Mouse (Mus musculus) macrophage (primary cell): ENCODE results near the gene Tssk6. TPM values are rescaled to one million over a fixed set of nuclear protein-coding genes. Genes with fewer than 3 reads are reported as not detected.
A peak's percentile ranks its signal among the peaks of the same experiment; 100 is the strongest.

Experiments
- H3K27ac ChIP-seq: fragments of 350-480 bp; formaldehyde crosslinking; 2 replicates; pipeline ENCODE4 v1.9.0; 2021
- H3K36me3 ChIP-seq: fragments of 350-480 bp; formaldehyde crosslinking; 2 replicates; pipeline ENCODE4 v1.9.0; 2021; ENCODE audit errors: inconsistent target
- H3K4me3 ChIP-seq: fragments of 350-480 bp; formaldehyde crosslinking; 2 replicates; pipeline ENCODE4 v1.9.0; 2021; ENCODE audit errors: inconsistent target
- H3K79me2 ChIP-seq: fragments of 350-480 bp; formaldehyde crosslinking; 2 replicates; pipeline ENCODE4 v1.9.0; 2021; ENCODE audit errors: inconsistent target
- WGBS: methylation state at CpG from one replicate; pipeline ENCODE4 v1.1.7; 2026; ENCODE audit warnings: inconsistent platforms; ENCODE audit not compliant: missing documents; 5-methylcytosine and 5-hydroxymethylcytosine counted together
- polyA plus RNA-seq: library from polyadenylated mRNA; stranded (reverse); fragments of 250-400 nt; gene quantifications from 3 replicates; pipeline ENCODE4 v1.2.4, GENCODE M21; 2018; ENCODE audit warnings: inconsistent platforms
- total RNA-seq, 78 experiments: library from RNA; depleted of rRNA; stranded (reverse); fragments of 250-400 nt; gene quantifications; 1 replicate in 9 of 78; 2 replicates in 24 of 78; 3 replicates in 43 of 78; 4 replicates in 2 of 78; pipeline ENCODE4 v1.2.4; 2018; ENCODE audit warnings: inconsistent platforms in 56 of 78

Tssk6 gene
- total RNA-seq (2018; cell fraction: chromatin; rRNA removed): under 1 TPM in 5 of 26 experiments, not detected in 21; 0.55 to 0.86 (median 0.70) TPM
- total RNA-seq (2018; cell fraction: cytosol; rRNA removed): under 1 TPM in 24 of 26 experiments, not detected in 2; 0.09 to 0.80 (median 0.35) TPM
- total RNA-seq (2018; cell fraction: nucleus; rRNA removed): 1 to 10 TPM in 2 of 26 experiments, under 1 TPM in 9, not detected in 15; 0.39 to 1.2 (median 0.60) TPM
- polyA plus RNA-seq: 0.22 to 0.84 TPM in 2 of 3 replicates, not detected in the other

DNA sequence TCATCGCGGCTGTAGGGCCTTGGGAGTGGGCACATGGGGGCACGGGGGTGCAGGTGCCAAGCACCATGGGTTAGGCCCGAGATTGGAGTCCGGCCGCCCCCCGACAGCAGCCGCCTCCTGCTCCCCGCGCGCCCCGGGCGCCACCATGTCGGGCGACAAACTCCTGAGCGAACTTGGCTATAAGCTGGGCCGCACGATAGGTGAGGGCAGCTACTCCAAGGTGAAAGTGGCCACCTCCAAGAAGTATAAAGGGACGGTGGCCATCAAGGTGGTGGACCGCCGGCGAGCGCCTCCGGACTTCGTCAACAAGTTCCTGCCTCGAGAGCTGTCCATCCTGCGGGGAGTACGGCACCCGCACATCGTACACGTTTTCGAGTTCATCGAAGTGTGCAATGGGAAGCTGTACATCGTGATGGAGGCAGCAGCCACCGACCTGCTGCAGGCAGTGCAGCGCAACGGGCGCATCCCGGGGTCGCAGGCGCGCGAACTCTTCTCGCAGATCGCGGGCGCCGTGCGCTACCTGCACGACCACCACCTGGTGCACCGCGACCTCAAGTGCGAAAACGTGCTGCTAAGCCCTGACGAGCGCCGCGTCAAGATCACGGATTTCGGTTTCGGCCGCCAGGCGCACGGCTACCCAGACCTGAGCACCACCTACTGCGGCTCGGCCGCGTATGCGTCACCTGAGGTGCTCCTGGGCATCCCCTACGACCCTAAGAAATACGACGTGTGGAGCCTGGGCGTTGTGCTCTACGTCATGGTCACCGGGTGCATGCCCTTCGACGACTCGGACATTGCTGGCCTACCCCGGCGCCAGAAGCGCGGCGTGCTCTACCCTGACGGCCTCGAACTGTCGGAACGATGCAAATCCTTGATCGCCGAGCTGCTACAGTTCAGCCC is at the start of gene Tssk6, which contains the start of the genes Ndufa13 and Yjefn3:
TSS of gene Tssk6 (plus strand) at position 22 of the 900 bp plus-strand sequence.
TSS of gene Ndufa13 (minus strand) at position 396 of the 900 bp plus-strand sequence.
TSS of gene Yjefn3 (minus strand) at position 550 of the 900 bp plus-strand sequence.
- WGBS: 4% methylated on average over 76 of the region's 89 CpGs
- Histone ChIP-seq H3K4me3 (peak within 1 kb of the TSS; percentile 91), H3K27ac (peak within 1 kb of the TSS; percentile 79), H3K79me2 (peaks cover 40% of the 10 kb centered on the region), H3K36me3 (no peaks in the 10 kb centered on the region)

DNA sequence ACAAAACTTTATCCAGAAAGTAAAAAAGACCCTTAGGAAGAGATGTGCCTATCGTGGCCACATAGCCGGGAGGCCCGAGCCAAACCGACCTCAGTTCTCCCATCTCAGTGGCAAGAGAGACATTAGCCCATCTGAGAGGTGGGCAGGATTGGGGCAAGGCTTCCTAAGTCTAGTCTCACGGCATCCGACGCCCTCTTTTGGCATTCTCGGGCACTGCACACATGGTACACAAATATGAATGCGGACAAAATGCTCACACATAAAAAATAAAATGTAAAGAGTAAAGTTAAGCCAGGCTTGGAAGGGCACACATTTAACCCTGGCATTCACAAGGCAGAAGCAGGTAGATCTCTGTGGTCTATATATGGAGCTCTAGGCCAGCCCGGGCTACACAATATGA is 48.1 kb upstream of the Tssk6 start:
- Histone ChIP-seq H3K27ac (no peak overlapping the region), H3K36me3 (no peaks in the 10 kb centered on the region), H3K4me3 (no peak overlapping the region), H3K79me2 (no peaks in the 10 kb centered on the region)
- 91% methylated on average over 10 of the region's 10 CpGs for whole genome bisulfite sequencing

DNA sequence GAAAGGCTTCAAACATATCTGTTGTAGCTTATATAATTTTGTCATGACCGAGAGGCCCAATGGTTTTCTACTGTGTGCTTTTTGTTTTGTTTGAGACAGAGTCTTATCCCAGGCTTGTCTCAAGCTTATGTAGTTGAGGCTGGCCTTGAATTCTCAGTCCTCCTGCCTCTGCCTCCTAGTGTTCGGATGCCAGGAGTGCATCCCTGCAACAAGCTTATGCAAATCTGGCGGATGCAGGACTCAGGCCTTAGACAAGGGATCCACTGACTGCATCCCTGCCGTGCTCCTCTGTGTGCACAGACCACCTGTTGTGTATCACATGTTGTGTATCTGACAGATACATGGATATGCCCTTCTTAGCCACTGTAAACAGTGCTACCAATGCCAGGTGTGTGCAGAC is 41.2 kb upstream of the Tssk6 start:
- Histone ChIP-seq H3K4me3 (no peak overlapping the region), H3K36me3 (no peaks in the 10 kb centered on the region), H3K27ac (no peak overlapping the region), H3K79me2 (no peaks in the 10 kb centered on the region)
- WGBS: 82% methylated on average over 4 of the region's 4 CpGs

DNA sequence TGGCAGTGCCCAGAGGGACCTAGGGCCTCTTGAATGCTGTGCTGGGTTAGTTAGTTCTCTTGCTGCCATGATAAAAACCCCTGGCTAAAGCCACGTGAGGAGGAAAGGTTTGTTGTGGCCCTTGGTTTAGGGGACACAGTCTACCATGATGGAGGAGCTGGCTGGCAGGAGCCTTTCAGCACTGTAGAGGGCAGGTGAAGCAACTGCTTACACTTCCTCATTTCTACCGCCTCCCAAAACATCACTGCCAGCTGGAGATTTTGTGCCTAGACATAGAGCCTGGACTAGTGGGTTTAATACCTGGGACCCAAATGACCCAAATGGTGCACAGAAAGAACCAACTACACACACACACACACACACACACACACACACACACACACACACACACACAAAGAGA is 40.7 kb upstream of the Tssk6 start:
- Histone ChIP-seq H3K79me2 (no peaks in the 10 kb centered on the region), H3K27ac (no peak overlapping the region), H3K36me3 (no peaks in the 10 kb centered on the region), H3K4me3 (no peak overlapping the region)
- WGBS: 21% methylated on average over 2 of the region's 2 CpGs

DNA sequence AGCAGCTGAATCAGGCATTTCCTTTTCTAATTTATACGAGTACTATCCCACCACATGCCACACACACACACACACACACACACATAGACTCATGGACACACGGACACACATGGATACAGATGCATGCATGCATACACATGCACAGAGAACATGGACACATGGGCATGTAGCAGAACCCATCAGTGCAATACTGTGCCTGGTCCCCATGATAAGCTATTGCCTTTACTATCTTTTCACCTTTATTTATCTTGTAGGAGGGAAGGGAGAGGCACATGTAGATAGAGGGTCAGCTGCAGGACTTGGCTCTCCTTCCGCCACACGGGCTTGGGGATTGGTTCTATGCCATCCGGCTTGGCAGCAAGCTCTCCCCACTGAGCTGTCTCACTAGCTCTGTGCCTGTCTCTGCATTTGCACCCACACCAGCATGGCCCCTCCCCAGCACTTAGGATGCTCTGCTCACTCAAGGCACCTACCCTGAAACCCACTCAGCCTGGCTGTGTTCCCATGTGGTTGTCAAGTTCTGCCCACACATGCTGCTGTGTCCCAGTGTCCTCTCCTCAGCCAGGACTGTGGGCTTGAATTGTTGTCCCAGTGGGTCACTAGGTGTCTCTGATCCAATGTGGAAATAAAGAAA is 38.5 kb upstream of the Tssk6 start:
- 95% methylated on average over 5 of the region's 5 CpGs for WGBS

DNA sequence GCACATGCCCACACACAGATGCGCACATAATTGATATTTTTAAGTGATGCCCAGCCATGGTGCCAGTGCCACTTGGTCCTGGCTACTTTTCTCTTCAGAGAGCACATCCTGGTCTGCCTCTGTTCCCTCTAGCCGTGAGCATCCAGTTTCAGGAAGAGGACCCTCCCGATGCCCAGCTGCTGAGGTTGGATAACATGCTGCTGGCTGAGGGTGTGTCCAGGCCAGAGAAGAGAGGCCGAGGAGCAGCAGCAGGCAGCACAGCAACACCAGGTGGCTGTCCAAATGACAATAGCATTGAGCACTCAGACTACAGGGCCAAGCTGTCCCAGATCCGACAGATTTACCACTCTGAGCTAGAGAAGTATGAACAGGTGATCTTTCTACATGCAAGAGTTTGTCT is 37.8 kb upstream of the Tssk6 start:
- no peaks in the 10 kb centered on the region for H3K79me2 ChIP-seq
- 94% methylated on average over 5 of the region's 5 CpGs for WGBS
- no peaks in the 10 kb centered on the region for H3K36me3 ChIP-seq
- H3K4me3 ChIP-seq: no peak overlapping the region
- H3K27ac ChIP-seq: no peak overlapping the region

More for the DNA sequence above, 38.5 kb upstream of the Tssk6 start:
- no peaks in the 10 kb centered on the region for H3K36me3 ChIP-seq
- no peak overlapping the region for H3K27ac ChIP-seq
- H3K4me3 ChIP-seq: no peak overlapping the region
- no peaks in the 10 kb centered on the region for H3K79me2 ChIP-seq

DNA sequence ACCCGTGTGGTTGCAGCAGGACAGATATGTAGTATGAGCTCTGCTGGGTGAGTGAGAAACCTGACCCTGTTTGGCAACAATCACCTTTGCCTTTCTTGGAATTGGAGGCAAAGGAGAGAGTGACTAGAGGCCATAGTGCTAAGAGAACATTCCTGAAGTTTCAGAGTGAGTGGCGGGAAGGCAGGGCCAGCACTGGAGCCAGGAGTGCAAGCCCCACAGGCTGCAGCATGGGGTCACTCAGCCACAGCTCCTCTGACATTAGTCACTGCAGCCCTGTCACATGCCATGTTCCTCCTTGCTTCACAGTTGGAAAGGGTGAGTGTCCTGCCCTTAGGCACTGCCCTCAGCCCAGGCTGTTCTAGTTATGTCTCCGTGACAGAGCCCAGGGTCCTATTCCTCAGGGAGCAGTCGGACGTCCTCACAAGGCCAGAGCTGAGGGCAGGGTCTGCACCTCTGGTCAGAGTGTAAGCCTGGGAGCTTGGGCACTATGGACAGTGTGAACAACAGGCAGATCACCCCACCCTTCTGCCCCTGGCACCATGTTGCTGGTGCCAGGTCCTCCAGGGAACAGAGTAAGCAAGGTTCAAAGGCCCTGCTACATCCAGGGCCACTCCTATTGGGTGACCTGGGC is 34.2 kb upstream of the Tssk6 start:
- Histone ChIP-seq H3K36me3 (no peaks in the 10 kb centered on the region), H3K27ac (no peak overlapping the region), H3K4me3 (no peak overlapping the region), H3K79me2 (no peaks in the 10 kb centered on the region)
- 96% methylated on average over 4 of the region's 5 CpGs for WGBS

DNA sequence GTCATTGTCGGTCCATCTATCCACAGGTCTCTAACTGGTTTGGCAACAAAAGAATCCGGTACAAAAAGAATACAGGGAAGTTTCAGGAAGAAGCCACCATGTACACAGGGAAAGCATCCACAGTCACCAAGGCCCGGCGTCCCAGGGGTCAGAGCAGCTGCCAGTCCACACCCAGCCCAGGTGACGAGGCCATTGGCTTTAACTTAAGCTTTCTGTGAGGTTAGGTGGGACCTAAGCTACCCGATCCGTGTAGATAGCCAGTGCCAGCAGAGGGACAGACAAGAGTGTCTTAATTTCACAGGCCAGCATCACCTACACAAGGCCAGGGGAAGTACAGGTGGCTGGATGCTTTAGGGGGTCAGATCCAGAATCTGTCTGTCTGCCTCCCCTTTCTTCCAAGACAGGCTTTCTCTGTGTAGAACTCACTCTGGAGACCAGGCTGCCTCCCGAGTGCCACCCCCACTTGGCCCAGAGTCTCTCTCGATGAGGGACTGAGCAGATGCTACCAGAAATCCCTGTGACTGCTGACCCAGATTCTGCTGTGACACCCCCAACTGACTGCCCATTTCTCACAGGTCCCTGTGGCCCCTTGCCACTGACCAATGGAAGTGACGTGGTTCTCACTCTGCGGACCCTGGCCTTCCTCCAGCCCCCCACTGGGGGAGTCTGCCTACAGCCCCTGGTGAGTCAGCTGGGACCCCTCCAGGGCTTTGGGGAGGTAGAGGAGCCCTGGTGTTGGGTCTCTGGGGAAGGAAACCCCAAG is 31.8 kb upstream of the Tssk6 start:
- Histone ChIP-seq H3K4me3 (no peak overlapping the region), H3K27ac (no peak overlapping the region), H3K36me3 (no peaks in the 10 kb centered on the region), H3K79me2 (no peaks in the 10 kb centered on the region)
- 91% methylated on average over 11 of the region's 11 CpGs for WGBS

DNA sequence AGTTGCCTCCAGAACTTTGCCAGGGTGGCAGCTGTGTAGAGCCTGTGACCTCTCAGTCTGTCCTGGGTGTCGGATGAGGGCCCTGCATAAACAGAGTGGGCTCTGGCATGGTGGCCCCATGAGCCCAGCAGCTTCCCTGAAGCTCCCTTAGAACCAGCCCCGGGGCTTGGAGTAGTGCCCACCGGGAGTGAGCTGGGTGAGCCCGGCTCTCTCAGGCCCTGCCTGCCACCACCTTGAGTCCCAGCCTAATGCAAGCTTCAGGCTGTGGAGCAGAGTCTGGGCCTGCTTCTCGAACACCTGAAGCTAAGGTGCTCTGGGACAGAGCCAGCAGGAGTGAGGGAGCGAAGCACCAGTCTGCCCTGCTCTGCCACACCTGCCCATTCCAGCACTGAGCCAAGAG is 31.1 kb upstream of the Tssk6 start:
- 93% methylated on average over 6 of the region's 6 CpGs for WGBS
- Histone ChIP-seq H3K36me3 (no peaks in the 10 kb centered on the region), H3K4me3 (no peak overlapping the region), H3K27ac (no peak overlapping the region), H3K79me2 (no peaks in the 10 kb centered on the region)

DNA sequence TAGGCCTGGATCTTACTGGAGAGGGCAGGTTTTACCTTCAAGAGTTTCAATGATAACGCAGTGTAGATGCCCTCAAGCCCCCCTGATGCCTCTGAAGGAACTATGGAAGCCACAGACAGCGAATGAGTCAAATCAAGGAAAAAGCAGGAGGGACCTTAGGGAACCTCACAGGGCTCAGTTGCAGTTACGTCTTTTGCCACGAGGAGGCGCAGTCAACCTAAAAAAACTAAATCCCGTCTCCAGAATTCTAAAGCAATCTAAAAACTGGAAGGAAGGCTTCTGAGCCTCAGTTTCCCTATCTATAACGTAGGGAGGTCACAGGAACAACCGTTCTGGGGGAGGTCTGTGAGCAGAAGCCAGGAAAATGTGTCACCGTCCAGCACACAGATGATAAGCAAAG is 27.8 kb upstream of the Tssk6 start:
- H3K36me3 ChIP-seq: no peaks in the 10 kb centered on the region
- 13% methylated on average over 9 of the region's 9 CpGs for WGBS
- H3K79me2 ChIP-seq: no peaks in the 10 kb centered on the region
- no peak overlapping the region for H3K27ac ChIP-seq
- no peak overlapping the region for H3K4me3 ChIP-seq

DNA sequence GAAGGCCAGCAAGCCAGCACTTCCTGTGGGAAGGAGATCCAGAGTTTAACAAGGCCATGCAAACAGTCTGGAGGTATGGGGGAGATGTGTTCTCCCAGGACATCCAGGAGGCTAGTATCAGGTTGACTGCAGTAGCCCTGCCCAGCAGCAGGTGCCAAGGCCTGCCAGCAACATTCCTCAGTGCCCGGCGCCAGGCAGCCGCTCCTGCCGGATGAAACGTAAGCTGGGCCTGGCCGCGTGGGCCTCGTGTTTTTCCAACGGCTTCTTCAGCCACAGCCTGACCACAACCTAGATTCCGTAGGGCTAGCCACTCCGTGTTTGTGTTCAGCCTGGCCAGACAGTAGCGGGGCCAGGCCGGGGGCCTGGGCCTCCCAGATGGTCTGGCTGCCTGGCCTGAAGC is 27.3 kb upstream of the Tssk6 start:
- 86% methylated on average over 13 of the region's 13 CpGs for WGBS
- no peak overlapping the region for H3K4me3 ChIP-seq
- H3K27ac ChIP-seq: no peak overlapping the region

DNA sequence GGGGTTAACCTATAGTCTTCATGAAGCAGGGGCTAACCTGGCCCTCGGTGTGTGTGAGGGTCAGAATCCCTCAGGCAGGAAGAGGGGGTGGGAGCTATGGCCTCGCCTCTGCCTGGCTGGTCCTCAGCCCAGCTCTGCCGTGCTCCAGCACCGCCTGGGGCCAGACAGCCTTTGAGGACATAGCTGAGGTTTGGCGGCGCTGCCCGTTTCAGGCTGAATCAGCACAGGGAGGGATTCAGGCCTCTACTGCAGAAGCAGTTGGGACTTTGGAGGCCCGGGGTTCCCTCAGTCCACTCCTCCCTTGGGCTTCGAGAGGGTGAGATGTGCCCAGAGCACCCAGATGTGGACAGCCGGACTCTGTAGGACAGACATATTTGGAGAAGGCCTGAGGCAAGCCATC is 25.9 kb upstream of the Tssk6 start:
- H3K27ac ChIP-seq: no peak overlapping the region
- H3K36me3 ChIP-seq: no peaks in the 10 kb centered on the region
- H3K4me3 ChIP-seq: no peak overlapping the region
- WGBS: 54% methylated on average over 8 of the region's 10 CpGs
- H3K79me2 ChIP-seq: no peaks in the 10 kb centered on the region

More for the DNA sequence above, 27.3 kb upstream of the Tssk6 start:
- no peaks in the 10 kb centered on the region for H3K79me2 ChIP-seq
- no peaks in the 10 kb centered on the region for H3K36me3 ChIP-seq

DNA sequence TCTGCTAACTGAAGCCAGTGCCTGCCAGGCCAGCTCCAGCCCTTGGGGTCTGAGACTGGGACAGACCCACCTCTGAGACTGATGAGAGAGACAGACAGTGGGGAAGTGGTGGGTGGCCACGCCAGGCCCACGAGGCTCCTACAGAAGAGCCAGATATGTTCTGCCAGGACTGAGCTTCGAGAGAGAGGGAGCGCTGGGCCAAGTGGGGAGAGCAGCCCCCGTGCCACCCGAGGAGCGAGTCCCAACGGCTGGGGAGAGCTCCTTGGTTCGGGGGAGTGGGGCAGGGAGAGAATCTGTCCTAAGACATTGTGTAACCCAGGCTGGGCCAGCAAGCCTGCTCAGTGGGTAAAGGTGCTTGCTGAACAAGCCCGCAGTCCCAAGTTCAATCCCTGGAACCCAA is 25.0 kb upstream of the Tssk6 start:
- Histone ChIP-seq H3K4me3 (no peak overlapping the region), H3K36me3 (no peaks in the 10 kb centered on the region), H3K27ac (no peak overlapping the region), H3K79me2 (no peaks in the 10 kb centered on the region)
- WGBS: 79% methylated on average over 10 of the region's 10 CpGs

DNA sequence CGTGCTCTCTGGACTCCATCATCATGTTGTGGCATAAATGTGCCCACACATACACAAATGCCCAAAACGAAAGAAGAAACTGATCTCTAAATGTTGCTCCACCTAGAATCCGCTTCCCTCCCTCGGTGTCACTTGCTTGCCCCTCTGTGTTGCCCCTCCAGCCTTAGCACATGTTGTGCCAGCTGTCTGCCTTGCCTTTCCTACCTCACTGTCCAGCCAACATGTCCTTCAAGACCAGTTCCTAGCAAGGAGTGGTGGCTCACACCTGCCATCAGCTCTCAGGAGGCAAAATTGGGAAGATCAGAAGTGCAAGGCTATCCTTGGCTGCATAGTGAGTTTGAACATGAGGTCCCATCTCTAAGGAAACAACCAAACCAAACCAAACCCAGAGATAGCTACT is 24.6 kb upstream of the Tssk6 start:
- Histone ChIP-seq H3K4me3 (no peak overlapping the region), H3K36me3 (no peaks in the 10 kb centered on the region), H3K79me2 (no peaks in the 10 kb centered on the region), H3K27ac (no peak overlapping the region)
- 79% methylated on average over 4 of the region's 4 CpGs for WGBS
